Mouse (Mus musculus): Measurements from ENCODE around the gene Cdk6.

- TF ChIP-seq GABPA (IDR thresholded peaks at IDR 0.05; ENCODE audit: low read depth, low read length) (no peak), ZC3H11A (IDR thresholded peaks at IDR 0.05; ENCODE audit: low read depth, low read length) (no peak)
These were observed 19.2 kb upstream of the Cdk6 start for GRCm38 (mm10) chr5:3322052-3322451.
